Mouse (Mus musculus): ENCODE results near the gene Cox20.

DNA sequence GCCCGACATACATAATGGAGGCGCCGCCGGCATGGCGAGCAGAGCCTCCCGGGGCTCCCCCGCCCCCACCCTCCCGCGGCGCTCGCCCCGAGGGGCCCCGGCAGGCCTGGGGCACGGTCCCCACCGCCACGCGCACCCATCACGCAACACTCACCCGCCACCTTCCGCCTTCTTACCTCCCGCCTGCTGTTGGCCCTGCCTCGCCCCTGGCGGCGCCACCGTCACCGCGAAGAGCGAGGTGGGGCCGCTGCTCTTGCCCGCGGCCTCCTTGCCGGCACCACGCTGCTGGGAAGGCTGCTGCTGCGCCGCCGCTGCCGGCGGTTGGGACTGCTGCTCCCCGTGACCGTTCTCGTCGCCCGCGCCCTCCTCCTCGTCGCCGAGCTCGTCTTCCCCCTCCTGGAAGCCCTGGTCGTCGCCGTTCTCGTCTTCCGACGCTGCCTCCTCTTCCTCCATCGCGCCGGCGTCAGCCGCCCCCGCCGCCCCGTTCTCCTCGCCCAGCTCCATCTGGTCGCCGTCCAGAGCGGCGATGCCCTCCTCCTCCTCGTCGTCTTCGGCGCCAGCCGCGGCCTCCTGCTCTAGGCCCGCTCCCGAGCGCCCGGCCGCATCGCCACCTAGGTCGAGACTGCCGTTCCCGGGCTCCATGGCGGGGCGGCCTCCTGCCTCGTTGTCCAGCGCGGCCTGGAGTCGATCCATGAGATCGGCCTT, 18.0 kb downstream of the Cox20 start:
- TF ChIP-seq POLR2A (IDR thresholded peaks at IDR 0.05; ENCODE audit: borderline replicate concordance, low read depth, low read length): no peak
- no peak for TF ChIP-seq CTCF (IDR thresholded peaks at IDR 0.05; ENCODE audit: low read depth, low read length)
